Mouse (Mus musculus): ENCODE measurements around the gene Ankrd33b. TPM values are rescaled to one million over a fixed set of nuclear protein-coding genes. Genes with fewer than 3 reads are reported as not detected.

Gene Ankrd33b
- total and polyA plus RNA-seq, 3 experiments: 1.1 to 1.9 (median 1.9) TPM

DNA sequence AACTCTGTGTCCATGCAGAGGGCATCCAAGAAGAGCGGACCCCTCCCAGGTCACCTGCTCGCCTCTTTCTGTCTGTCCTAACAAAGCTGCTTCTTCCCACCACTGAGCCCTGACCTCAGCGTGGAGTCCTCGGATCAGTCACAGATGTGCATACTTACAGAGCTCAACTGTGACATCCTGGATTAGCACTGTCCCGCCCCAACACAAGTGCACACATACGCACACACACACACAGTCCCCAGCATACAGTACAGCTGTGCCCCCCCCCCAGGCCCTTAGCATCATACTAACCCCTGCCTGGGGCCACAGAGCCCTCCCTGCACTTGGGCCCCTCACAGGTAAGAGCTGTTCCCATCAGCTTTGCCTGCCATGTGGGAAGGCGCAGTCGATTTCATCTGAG lies 102.1 kb downstream of the Ankrd33b start:
- DNase-seq: no peak

DNA sequence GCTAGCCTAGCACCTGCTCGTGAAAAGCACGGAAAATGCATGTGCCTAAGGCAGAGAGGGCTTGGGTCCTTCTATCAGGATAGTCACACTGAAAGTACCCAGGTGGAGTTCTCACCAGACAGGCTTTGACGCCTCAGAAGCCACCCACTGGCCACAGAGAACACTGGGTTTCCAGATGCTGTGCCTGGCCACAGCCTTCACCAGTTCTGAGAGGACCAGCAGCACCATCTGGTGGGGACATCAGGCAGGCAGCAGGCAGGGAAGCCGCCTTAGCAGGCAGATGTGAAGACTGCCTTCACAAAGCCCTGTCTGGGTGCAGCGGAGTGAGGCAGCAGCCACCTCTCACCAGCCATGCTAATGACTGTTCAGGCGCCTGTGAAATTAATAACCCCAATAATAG lies 102.7 kb downstream of the Ankrd33b start:
- peak; percentile 78 for DNase-seq

DNA sequence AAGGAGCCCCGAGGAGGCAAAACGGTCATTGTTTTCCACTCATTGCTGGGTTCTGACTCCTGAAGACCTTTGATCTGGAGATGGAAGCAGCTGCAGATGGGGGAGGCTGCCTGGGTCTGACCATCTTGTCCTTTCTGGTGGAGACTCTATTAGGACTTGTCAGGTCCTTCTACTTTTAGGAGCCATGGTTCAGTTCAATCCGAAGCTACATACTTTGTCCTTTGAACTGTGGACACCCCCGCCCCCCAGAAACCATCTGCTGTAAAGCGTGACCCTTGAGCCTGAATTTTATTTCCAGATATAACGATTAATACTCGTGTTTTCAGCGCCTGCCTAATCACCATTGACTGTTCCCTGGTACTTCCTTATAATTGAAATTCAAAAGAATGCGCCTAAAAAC lies 105.2 kb downstream of the Ankrd33b start:
- no peak for DNase-seq

DNA sequence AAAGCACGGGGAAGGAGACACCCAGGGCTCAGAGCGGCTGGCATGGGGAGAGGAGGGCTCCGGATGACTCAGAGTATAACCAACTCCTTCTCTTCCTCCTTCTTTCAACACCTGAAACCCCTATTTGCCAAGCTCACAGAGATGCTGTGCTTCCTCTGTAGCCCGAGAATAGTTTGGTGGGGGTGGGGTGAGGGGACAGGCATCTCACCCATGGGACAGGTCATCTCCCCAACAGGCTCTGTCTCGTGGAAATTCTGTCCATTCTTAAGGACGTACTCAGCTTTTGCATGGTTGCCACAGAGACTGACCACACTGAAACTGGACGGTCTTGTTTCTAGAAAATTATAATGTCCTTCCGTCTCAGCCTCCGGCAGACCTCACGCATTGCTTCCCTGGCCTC lies 106.4 kb downstream of the Ankrd33b start:
- no peak for DNase-seq

DNA sequence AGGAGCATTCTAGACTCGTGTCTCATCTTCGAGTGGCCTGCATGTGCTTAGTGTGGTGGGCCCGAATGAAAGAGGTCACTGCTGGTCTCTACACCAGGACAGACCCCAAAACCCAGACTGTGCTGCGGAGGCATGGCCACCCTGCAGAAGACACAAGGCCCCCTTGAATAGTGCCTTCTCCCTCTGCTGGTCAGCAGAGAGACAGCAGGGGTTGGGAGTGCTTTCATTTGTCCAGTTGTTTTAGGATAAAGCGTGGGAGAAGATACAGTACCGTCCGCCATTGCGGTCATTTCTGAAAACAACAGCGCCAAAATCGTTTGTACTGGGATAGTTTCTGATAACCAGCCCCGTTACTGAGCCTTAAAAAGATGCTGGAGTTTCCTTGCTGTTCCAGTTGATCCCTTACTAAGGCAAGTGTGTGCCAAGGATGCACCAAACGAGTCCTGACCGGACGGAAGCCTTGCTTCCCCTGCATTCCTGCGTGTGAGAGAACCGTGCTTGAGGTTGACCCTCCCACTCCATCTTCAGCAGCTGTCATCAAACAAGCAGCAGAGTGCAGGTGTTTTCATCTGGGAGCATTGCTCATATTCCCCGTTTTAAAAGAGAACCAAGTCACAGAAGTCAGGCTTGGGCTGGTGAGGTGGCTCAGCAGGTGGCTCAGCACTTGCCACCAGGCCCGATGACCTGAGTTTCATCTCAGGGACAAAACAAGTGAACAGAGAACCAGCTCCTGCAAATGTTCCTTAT lies 108.7 kb downstream of the Ankrd33b start:
- DNase-seq: peak; percentile 24

DNA sequence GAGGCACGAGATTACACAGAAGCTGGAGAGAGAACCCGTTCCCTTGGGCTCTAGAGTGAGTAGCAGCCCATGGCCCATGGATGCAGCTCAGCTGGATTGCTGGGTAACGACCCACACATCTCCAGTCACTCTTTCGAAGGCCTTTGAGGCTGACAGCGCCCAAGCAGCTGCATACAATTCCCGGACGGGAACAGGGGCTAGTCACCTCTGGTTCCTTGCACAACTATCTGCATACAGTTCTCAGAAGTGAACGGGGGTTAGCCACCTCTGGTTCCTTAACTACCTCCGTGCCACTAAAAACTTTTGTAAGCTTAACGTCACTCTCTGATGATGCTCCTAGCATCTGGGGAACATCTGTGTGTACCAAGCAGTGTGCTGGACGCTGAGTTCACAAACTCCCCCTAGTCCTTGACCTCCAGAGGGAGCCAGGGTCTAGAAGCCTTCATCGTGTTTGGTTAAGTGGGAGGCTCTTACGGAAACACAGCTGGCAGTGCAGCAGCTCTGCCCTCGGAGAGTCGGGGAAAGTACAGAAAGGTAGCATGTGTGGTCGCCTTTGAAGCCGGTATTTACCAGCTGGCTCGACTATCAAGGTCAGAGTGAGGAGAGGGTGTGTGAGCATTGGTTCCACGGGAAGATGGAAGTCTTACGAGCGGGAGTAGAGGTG lies 109.4 kb downstream of the Ankrd33b start:
- DNase-seq: peak; percentile 10

DNA sequence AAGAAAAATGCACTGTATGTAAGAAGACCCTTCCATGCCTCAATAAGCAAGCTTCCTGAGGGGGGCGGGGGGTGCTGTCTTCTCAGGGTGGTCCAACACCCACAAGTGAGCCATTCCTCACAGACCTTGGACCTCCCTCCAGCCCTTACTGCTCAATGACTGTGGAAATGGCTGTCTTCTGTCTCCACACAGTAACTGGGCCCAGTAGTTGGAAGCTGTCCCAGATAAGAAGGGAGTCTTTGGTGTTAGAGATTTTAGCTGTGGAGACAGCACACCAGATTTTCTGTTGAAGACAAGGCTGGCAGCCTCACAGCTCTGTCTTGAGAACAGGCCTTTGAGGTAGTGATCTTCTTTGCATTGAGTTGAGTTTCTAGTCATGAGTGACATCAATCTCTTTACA lies 110.2 kb downstream of the Ankrd33b start:
- no peak for DNase-seq

DNA sequence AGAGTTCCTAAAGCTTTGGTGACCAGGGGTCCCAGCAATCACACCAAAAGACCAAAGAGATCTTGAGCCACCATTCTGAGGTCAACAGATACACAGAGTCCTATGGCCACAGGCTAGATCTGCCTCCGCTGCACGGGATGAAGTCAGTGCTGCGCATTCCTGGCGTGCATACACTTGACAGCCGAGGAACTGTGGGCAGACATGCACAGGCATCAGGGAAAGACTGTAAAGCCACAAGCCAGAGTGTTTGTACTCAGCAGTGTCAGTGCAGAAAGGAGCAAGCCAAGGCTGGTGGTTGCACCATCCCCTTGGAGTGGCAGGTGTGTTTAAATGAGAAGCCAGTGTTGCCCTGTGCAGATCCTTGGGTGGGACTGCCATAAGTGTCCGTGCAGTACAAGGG lies 111.8 kb downstream of the Ankrd33b start:
- DNase-seq: no peak

DNA sequence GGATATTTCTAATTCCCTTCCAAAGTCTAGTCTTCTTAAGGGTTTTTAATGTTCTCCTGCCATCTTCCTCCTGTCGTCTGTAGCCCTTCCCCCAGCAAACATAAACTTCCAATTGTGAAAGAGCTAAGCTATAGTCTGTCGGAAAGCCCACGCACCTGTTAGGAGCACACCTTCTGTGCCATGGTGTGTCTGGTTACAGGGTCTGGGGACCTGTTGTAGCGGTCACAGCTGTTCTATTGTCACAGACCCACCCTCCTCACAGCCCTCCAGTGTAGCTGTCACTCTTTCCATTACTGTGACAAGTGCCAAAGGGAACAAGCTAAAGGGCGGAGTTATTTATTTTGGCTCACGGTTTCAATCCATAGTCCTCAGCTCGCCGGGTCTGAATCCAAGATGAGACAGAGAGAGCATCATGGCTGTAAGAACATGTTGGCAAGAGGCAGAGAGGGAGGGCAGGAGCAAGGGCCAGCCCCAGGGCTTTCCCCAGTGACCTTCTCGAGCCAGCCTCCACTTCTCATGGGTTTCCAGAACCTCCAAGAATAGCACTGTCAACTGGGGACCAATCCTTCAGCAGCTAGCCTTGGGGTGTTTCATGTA lies 112.5 kb downstream of the Ankrd33b start:
- no peak for DNase-seq

DNA sequence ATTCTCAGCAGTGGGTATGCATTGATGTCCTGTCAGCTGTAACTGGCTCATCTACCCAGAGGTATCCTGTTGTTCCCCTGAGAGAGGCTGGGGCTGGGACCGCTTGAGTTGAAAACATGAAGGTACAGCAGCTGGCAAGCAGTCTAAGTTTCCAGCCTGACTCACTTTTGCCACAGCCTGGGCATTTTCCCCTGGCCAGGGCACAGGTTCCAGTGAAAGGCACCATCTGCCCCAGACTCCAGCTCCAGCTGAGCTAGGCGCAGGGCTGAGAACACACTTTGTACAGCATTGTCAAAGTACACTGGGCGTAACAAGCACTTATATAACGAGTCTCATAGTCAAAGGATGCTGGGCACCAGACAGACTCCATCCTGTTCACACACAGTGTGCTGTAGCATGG lies 113.6 kb downstream of the Ankrd33b start:
- DNase-seq: peak; percentile 14

DNA sequence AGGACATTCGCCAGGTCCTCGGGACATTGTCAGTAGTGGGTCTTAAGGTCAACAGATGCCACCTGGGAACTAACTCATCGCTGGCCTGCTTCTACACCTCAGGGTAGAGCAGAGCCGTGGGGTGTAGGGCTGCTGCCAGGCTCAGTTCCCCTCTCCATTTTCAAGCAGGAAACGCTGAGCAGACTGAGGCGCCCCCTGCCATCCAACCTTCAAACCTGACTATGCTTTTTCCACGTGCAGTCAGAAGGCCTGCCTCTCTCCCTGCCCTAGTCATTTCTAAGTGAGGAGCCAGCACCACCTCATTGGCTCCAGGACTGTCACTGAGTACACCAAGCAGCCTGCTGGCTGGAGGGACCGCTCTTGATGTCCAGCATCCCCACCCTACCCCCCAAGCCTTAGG lies 114.1 kb downstream of the Ankrd33b start:
- DNase-seq: no peak

DNA sequence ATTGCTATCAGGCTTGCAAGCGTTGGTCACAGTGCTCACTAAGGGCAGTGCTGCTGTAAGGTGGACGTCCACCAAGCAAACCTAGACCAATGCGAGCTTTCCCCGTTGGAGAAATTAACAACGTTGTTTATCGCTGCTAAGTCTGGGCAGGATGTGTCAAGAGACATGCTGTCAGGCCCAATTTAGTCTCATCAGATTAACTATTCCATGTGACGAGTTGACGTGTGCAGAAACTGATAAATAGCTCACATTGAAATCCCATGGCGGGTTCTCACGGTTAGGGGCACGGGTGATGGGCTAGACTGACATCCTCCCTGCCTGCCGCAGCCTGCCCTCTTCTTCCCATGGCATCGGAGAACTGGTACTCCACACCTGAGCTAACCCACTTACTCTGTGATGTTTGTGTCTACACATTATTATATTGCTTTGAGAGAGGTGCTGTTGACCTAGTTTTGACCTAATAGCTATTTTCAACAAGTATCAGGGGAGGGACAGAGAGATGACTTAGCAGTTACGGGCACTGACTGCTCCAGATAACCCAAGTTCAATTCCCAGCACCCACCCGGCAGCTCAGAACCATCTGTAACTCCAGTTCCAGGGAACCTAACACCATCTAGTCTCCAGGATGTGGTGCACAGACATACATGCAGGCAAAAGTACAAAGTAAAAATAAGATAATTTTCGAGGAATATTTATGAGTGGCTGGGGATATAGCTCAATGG lies 114.8 kb downstream of the Ankrd33b start:
- DNase-seq: no peak

DNA sequence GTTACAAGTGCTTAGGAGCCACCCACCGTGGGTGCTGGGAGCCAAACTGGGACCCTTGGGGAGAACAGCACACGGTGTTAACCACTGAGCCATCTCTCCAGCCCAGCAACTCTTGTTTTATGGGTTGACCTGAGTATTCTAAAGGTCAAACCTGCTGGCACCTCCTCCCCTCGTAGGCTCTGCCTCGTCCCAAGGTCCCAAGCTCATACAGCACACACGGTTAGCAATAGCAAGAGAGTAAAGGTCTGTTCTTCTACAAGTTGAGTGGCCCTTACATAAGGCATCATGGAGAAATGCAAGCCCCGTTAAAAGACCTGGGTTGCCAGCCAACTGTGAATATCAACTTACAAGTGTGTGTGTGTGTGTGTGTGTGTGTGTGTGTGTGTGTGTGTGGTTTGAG lies 116.3 kb downstream of the Ankrd33b start:
- DNase-seq: no peak

DNA sequence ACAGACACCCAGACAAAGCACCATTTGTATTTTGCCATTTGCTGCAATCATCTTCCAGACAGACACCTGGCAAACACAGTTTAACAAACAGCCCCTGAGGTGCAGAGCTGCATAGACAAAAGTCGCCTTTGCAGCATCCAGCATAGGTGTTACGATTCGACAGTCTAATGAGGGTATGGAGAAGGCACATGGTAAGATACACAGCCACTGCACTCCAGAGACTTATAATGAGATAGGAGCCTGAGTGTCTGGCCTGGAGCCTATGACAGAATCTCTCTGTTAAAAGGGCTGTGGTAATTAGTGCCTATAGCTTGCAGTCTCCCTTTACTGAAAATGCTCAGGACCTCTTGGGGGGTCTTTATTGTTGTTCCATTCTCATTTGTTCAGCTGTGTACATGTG lies 116.8 kb downstream of the Ankrd33b start:
- DNase-seq: no peak

DNA sequence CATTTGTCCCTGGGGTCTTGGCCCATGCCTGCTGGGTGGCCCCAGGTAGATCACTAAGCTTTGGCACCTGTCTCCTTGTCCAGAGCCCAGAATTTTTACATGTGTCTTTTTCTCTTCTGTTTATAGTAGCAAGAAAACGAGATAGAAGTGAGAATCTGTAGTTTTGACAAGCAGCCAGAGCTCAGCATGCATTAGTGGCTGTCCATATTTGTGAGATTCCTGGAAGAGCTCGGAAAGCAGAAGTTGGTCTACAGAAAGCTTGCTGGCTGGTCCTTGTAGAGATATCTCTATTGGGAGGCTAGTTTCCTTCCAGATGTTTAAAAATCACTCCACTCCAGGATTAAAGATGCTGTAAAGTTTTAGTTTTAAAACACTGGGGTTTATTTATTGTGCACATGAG lies 117.5 kb downstream of the Ankrd33b start:
- DNase-seq: no peak

DNA sequence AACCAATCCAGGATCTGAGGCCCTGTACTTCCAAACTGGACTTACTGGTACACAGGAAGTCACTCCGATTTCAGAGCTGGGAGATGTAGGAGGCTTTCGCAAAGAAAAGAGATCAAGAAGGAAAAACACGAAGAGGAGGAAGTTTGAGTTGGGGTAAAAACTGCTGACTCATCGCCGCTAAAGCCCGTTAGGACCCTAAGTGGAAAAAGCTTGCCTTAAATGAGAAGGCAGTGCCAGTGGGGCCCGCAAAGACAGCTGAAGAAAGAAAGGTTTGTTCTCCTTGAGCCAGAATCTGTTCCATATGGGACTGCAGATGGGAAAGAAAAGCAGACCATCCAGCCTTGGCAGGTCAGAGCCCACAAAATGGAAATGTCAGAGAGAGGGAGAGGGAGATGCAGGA lies 118.6 kb downstream of the Ankrd33b start:
- no peak for DNase-seq

DNA sequence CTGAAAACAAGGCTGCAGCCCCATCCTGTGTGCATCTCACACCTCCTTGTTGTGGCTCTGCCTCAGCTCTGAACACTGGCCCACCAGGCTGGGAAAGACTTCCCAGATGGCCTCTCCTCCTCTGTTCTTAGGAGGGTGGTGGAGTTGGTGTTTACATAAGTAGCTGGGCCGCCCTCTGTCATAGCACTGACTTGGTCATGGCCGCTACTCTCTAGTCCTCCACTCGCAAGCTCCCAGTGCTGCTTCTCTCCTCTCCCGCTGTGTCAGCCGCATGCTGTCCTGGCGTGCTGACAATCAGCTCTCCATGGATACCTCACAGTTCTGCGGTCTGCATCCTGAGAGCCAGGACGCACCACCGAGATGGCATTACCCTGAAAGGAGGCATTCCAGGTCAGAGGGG lies 120.5 kb downstream of the Ankrd33b start:
- DNase-seq: no peak

DNA sequence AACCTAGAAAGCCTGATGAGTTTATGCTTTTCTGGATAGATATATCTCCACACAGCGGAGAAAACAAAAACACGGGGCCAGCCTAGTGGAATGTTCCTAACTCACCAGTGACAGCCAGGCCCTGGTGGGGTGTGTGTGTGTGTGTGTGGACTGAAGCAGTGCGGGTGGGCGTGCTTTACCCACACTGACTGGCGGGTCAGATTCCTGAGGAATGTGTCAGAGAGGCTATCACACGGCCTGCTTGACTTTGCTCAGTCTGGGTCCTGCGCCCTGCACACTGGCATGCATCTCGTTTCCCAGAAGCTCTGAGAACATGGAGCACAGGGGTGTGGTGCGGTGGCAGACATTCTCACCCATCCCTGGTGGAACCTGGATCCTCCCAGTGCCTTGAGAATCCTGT lies 121.6 kb downstream of the Ankrd33b start:
- DNase-seq: no peak

DNA sequence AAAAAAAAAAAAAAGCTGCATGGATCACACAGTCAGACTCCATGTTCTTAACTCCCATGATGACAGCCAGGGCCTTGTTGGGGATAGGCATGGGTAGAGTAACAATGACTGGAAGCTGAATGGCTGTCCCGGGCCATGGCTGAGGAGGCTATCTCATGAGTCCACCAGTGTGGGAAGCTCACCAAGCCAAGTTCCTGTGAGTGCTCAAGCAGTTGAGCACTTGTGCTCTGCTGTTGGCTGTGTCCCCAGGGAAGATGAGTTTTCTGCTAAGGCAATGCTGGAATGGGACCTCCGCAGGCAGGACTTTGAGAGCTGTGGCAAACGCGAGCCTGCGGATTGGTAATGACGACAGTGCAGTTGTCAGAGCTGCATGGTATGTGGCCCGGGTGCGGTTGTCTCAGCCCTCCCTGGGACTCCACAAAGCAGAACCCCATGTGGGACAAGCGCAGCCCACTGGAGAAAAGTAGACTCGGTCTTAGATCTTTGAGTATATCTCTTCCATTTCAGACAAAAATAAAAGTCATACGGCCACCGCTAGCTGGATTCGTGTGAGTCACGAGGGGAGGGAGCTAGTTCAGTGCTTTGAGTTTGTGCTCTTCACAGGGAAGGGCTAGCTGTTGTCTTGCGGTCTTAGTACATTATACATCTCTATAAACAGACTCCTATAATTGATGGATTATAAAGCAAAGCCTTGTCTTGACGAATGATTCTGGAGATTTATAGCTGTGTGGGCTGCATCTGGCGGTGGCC lies 122.7 kb downstream of the Ankrd33b start:
- DNase-seq: no peak

DNA sequence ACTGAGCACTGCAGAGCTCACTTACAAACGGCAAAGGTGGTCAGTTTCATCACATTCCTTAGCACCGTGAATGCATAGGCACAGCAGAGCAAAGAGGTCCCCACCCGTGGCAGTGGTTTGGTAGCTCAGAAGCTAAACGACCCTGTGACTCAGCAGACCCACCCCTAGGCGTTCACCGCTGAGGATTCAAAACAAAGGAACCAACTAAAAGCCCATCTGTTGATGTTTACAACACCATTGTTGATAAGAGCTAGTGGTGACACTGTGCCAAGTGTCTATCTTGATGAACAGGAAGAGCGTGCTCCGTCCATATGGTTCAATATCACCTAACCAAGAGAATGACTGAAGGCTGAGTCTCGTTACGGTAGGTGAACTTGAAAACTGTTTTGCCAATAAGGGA lies 124.3 kb downstream of the Ankrd33b start:
- DNase-seq: no peak
